Mouse (Mus musculus) CD8-positive naive resting alpha-beta T cell, adult 2 months (primary cell): ENCODE results near the gene Slc10a6.

Source experiments
- DNase-seq, 2 experiments: peaks; one replicate each; pipeline ENCODE4 v3.0.0; 2022; ENCODE audit warnings: low read depth in 2 of 2, low spot score in 2 of 2

The Slc10a6 gene

GRCm38 (mm10) chr5:103620301-103620973 is 8.8 kb downstream of the Slc10a6 start:
- DNase-seq, result no peak

- no peak for DNase-seq
Observed at GRCm38 (mm10) chr5:103617191-103617590, 12.0 kb downstream of the Slc10a6 start.

GRCm38 (mm10) chr5:103614356-103614755 is 14.8 kb downstream of the Slc10a6 start:
- no peak for DNase-seq

GRCm38 (mm10) chr5:103612316-103612715 is 16.9 kb downstream of the Slc10a6 start:
- no peak for DNase-seq

- no peak for DNase-seq
Observed at GRCm38 (mm10) chr5:103610856-103611472, 18.2 kb downstream of the Slc10a6 start.

GRCm38 (mm10) chr5:103610148-103610547 is 19.1 kb downstream of the Slc10a6 start:
- DNase-seq, result no peak

GRCm38 (mm10) chr5:103605707-103606106 is 23.5 kb downstream of the Slc10a6 start:
- no peak for DNase-seq

- no peak for DNase-seq
Observed at GRCm38 (mm10) chr5:103603115-103603893, 25.9 kb downstream of the Slc10a6 start.

- DNase-seq, result no peak
Observed at GRCm38 (mm10) chr5:103598881-103599280, 30.3 kb downstream of the Slc10a6 start.

GRCm38 (mm10) chr5:103598264-103598663 is 30.9 kb downstream of the Slc10a6 start:
- no peak for DNase-seq

- DNase-seq, result no peak
Observed at GRCm38 (mm10) chr5:103597604-103598003, 31.6 kb downstream of the Slc10a6 start.

- DNase-seq, result no peak
Observed at GRCm38 (mm10) chr5:103596467-103597146, 32.6 kb downstream of the Slc10a6 start.

GRCm38 (mm10) chr5:103595394-103596226 is 33.6 kb downstream of the Slc10a6 start:
- no peak for DNase-seq

- DNase-seq, result no peak
Observed at GRCm38 (mm10) chr5:103593575-103593974, 35.6 kb downstream of the Slc10a6 start.

- no peak for DNase-seq
Observed at GRCm38 (mm10) chr5:103592706-103593105, 36.5 kb downstream of the Slc10a6 start.

- no peak for DNase-seq
Observed at GRCm38 (mm10) chr5:103591846-103592245, 37.4 kb downstream of the Slc10a6 start.

- no peak for DNase-seq
Observed at GRCm38 (mm10) chr5:103587219-103587618, 42.0 kb downstream of the Slc10a6 start.

- DNase-seq, result no peak
Observed at GRCm38 (mm10) chr5:103579680-103580420, 49.4 kb downstream of the Slc10a6 start.

- no peak for DNase-seq
Observed at GRCm38 (mm10) chr5:103569446-103569845, 59.8 kb downstream of the Slc10a6 start.

GRCm38 (mm10) chr5:103568034-103568433 is 61.2 kb downstream of the Slc10a6 start:
- DNase-seq, result no peak
